Mouse (Mus musculus) cerebellum, adult (tissue): ENCODE measurements around the gene Dmrtc2.
A peak's percentile ranks its signal among the peaks of the same experiment; 100 is the strongest.

ENCODE experiments used
- ATAC-seq: cut with Nextera tagmentation; 2 replicates; pipeline ENCODE4 v1.9.2; 2017; ENCODE audit warnings: mild to moderate bottlenecking, moderate library complexity, mixed read lengths; ENCODE audit not compliant: insufficient number of reproducible peaks, low FRiP score, low TSS enrichment

Dmrtc2 gene

GRCm38 (mm10) chr7:24901114-24901513 is 31.3 kb downstream of the Dmrtc2 start:
- ATAC-seq, result no peak

GRCm38 (mm10) chr7:24901842-24902241 is 32.0 kb downstream of the Dmrtc2 start:
- ATAC-seq, result no peak

- ATAC-seq, result no peak
Measured at GRCm38 (mm10) chr7:24902264-24902629, 32.4 kb downstream of the Dmrtc2 start.

GRCm38 (mm10) chr7:24902630-24903443 is 33.0 kb downstream of the Dmrtc2 start, which contains the start of gene Arhgef1:
Gene Arhgef1 (plus strand): TSS chr7:24902912.
- ATAC-seq, result no peak

- ATAC-seq, result no peak
Measured at GRCm38 (mm10) chr7:24903444-24903825, 33.6 kb downstream of the Dmrtc2 start.

- peak; percentile 95 for ATAC-seq
Measured at GRCm38 (mm10) chr7:24904070-24904483, 34.2 kb downstream of the Dmrtc2 start.

- ATAC-seq, result peak; percentile 17; the same call in 1 of the 2 replicates
Measured at GRCm38 (mm10) chr7:24904936-24905335, 35.1 kb downstream of the Dmrtc2 start.

- ATAC-seq, result no peak
Measured at GRCm38 (mm10) chr7:24906551-24906950, 36.7 kb downstream of the Dmrtc2 start.

- no peak for ATAC-seq
Measured at GRCm38 (mm10) chr7:24907211-24907748, 37.4 kb downstream of the Dmrtc2 start.

GRCm38 (mm10) chr7:24912480-24912879 is 42.6 kb downstream of the Dmrtc2 start:
- ATAC-seq, result no peak

GRCm38 (mm10) chr7:24918763-24919323 is 49.0 kb downstream of the Dmrtc2 start:
- no peak for ATAC-seq

GRCm38 (mm10) chr7:24919728-24920127 is 49.9 kb downstream of the Dmrtc2 start:
- ATAC-seq, result peak; percentile 45; the same call in 1 of the 2 replicates
